Mouse (Mus musculus): Measurements from ENCODE around the gene Sh3rf3. TPM values are rescaled to one million over a fixed set of nuclear protein-coding genes. Genes with fewer than 3 reads are reported as not detected.

Sh3rf3 gene
- total and polyA plus RNA-seq, 2 experiments from 2014 or later, result 0.18 TPM; not detected in 1

DNA sequence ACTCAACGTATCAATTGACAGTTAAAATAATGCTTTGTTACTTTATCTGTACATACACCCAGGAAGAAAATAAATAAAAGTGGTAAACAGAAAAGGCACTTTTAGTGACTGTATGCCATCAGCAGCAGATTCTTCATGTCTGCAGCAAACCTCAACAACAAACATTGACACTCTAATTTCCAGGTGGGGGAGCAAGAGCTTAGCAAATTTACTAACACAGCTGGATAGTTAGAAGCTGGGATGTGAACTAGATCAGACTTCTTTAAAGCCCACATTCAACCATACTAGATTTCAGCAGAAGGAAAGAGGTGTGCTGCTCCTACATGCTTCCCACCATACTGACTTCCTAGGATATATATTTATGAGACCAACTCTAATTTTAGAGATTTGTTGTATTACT lies 359.4 kb downstream of the Sh3rf3 start:
- Histone ChIP-seq H3K4me2 (ENCODE audit: low read depth, low read length) (no peak overlapping the region), H3K9ac (replicated peaks; ENCODE audit: low read depth, low read length) (no peak overlapping the region), H3K27ac (ENCODE audit: low read depth) (no peak overlapping the region), H3K4me3 (ENCODE audit: low read depth, low read length) (no peak overlapping the region), H3K36me3 (replicated peaks; ENCODE audit: control insufficient read depth, insufficient read depth, low read length) (peaks cover 15% of the 10 kb centered on the region), H3K4me1 (ENCODE audit: control insufficient read depth, insufficient read depth) (no peaks in the 10 kb centered on the region), H3K9me3 (replicated peaks; ENCODE audit: control insufficient read depth, low read length) (no peaks in the 10 kb centered on the region), H3K27me3 (ENCODE audit: control insufficient read depth, insufficient read depth, low read length) (no peaks in the 10 kb centered on the region)
- no peak for TF ChIP-seq CTCF (IDR thresholded peaks at IDR 0.05; ENCODE audit: low read depth)
- TF ChIP-seq EP300 (IDR thresholded peaks at IDR 0.05; ENCODE audit: low read depth), result no peak
- 95% methylated on average over 1 of the region's 1 CpGs for WGBS
- ATAC-seq (ENCODE audit: insufficient read depth, low read depth) (no peak), DNase-seq (ENCODE audit: low spot score) (no peak)

- no peaks in the 10 kb centered on the region for H3K27me3 ChIP-seq (ENCODE audit: control insufficient read depth, insufficient read depth, low read length)
- H3K4me1 ChIP-seq (ENCODE audit: control insufficient read depth, insufficient read depth), result no peaks in the 10 kb centered on the region
- TF ChIP-seq EP300 (IDR thresholded peaks at IDR 0.05; ENCODE audit: low read depth), result no peak
- no peak for TF ChIP-seq CTCF (IDR thresholded peaks at IDR 0.05; ENCODE audit: low read depth)
- no peaks in the 10 kb centered on the region for H3K9me3 ChIP-seq (replicated peaks; ENCODE audit: control insufficient read depth, low read length)
- DNase-seq (ENCODE audit: low spot score) (no peak), ATAC-seq (ENCODE audit: insufficient read depth, low read depth) (no peak)
- 25% methylated on average over 3 of the region's 3 CpGs for whole genome bisulfite sequencing
- H3K27ac ChIP-seq (ENCODE audit: low read depth), result no peak overlapping the region
- peaks cover 19% of the 10 kb centered on the region for H3K36me3 ChIP-seq (replicated peaks; ENCODE audit: control insufficient read depth, insufficient read depth, low read length)
- no peak overlapping the region for H3K9ac ChIP-seq (replicated peaks; ENCODE audit: low read depth, low read length)
- H3K4me2 ChIP-seq (ENCODE audit: low read depth, low read length), result no peak overlapping the region
- H3K4me3 ChIP-seq (ENCODE audit: low read depth, low read length), result no peak overlapping the region
These were observed 366.5 kb downstream of the Sh3rf3 start for GRCm38 (mm10) chr10:59179620-59180019.

- H3K4me1 ChIP-seq (ENCODE audit: control insufficient read depth, insufficient read depth), result no peaks in the 10 kb centered on the region
- H3K36me3 ChIP-seq (replicated peaks; ENCODE audit: control insufficient read depth, insufficient read depth, low read length), result peaks cover 11% of the 10 kb centered on the region; the same call in 1 of the 2 replicates
- no peak overlapping the region for H3K27ac ChIP-seq (ENCODE audit: low read depth)
- H3K9ac ChIP-seq (replicated peaks; ENCODE audit: low read depth, low read length), result no peak overlapping the region
- ATAC-seq (ENCODE audit: insufficient read depth, low read depth) (no peak), DNase-seq (ENCODE audit: low spot score) (no peak)
- H3K4me2 ChIP-seq (ENCODE audit: low read depth, low read length), result no peak overlapping the region
- no peak overlapping the region for H3K4me3 ChIP-seq (ENCODE audit: low read depth, low read length)
- TF ChIP-seq CTCF (IDR thresholded peaks at IDR 0.05; ENCODE audit: low read depth) (no peak), EP300 (IDR thresholded peaks at IDR 0.05; ENCODE audit: low read depth) (no peak)
- H3K27me3 ChIP-seq (ENCODE audit: control insufficient read depth, insufficient read depth, low read length), result no peaks in the 10 kb centered on the region
- 57% methylated on average over 3 of the region's 3 CpGs for WGBS
- H3K9me3 ChIP-seq (replicated peaks; ENCODE audit: control insufficient read depth, low read length), result no peaks in the 10 kb centered on the region
These were observed 369.1 kb downstream of the Sh3rf3 start for GRCm38 (mm10) chr10:59182306-59182705.

Small RNA genes lying within 50 kb of the gene (microRNA-seq; reads per million reads assigned to microRNA genes)
- gene Gm27672, result not detected

Other genes starting within 250 kb of the Sh3rf3 start
- gene Edar, start 137.7 kb upstream of the Sh3rf3 start, total RNA-seq (2014; rRNA removed; ENCODE audit: low replicate concordance), result 0.08 TPM in 1 of 2 replicates, not detected in the other
- not detected in 2 replicates for gene Edar, start 137.7 kb upstream of the Sh3rf3 start, polyA plus RNA-seq (2015; fragmentation: Nextera tagmentation; extraction: Ambion mirVana)
- not detected in 2 replicates for gene Gm17542, start 95.1 kb upstream of the Sh3rf3 start, total RNA-seq (2014; rRNA removed; ENCODE audit: low replicate concordance)
- not detected in 2 replicates for gene Gm17542, start 95.1 kb upstream of the Sh3rf3 start, polyA plus RNA-seq (2015; fragmentation: Nextera tagmentation; extraction: Ambion mirVana)